Mouse (Mus musculus): ENCODE measurements around the gene Dner. TPM values are rescaled to one million over a fixed set of nuclear protein-coding genes. Genes with fewer than 3 reads are reported as not detected.

Gene Dner
- polyA plus RNA-seq, 1 experiment from 2014 or later: 28.1 TPM

- no peaks in the 10 kb centered on the region for H3K9me3 ChIP-seq (ENCODE audit: control insufficient read depth, low read length)
- 82% methylated on average over 3 of the region's 3 CpGs for WGBS
- ATAC-seq (ENCODE audit: low FRiP score) (no peak), DNase-seq (ENCODE audit: low spot score, missing footprints) (no peak)
- no peaks in the 10 kb centered on the region for H3K27me3 ChIP-seq (ENCODE audit: control insufficient read depth, insufficient read depth, low read length)
- H3K27ac ChIP-seq (ENCODE audit: low read depth, low read length): no peak overlapping the region
- H3K4me2 ChIP-seq: no peak overlapping the region
- no peaks in the 10 kb centered on the region for H3K36me3 ChIP-seq (ENCODE audit: control insufficient read depth, insufficient read depth, low read length)
- no peak overlapping the region for H3K4me3 ChIP-seq (ENCODE audit: low read depth, low read length)
- H3K4me1 ChIP-seq (ENCODE audit: control insufficient read depth, insufficient read depth, low read length): no peaks in the 10 kb centered on the region
- no peak overlapping the region for H3K9ac ChIP-seq (ENCODE audit: low read length)
Observed at GRCm38 (mm10) chr1:84396787-84397186, 299.2 kb downstream of the Dner start.

GRCm38 (mm10) chr1:84395928-84396327, 300.1 kb downstream of the Dner start:
- Histone ChIP-seq H3K27me3 (ENCODE audit: control insufficient read depth, insufficient read depth, low read length) (no peaks in the 10 kb centered on the region), H3K36me3 (ENCODE audit: control insufficient read depth, insufficient read depth, low read length) (no peaks in the 10 kb centered on the region), H3K9me3 (ENCODE audit: control insufficient read depth, low read length) (no peaks in the 10 kb centered on the region), H3K4me2 (no peak overlapping the region), H3K4me3 (ENCODE audit: low read depth, low read length) (no peak overlapping the region), H3K27ac (ENCODE audit: low read depth, low read length) (no peak overlapping the region), H3K9ac (ENCODE audit: low read length) (no peak overlapping the region), H3K4me1 (ENCODE audit: control insufficient read depth, insufficient read depth, low read length) (no peaks in the 10 kb centered on the region)
- no peak for ATAC-seq (ENCODE audit: low FRiP score)
- DNase-seq (ENCODE audit: low spot score, missing footprints): no peak
- 66% methylated on average over 8 of the region's 8 CpGs for whole genome bisulfite sequencing

- no peak overlapping the region for H3K27ac ChIP-seq (ENCODE audit: low read depth, low read length)
- no peaks in the 10 kb centered on the region for H3K27me3 ChIP-seq (ENCODE audit: control insufficient read depth, insufficient read depth, low read length)
- ATAC-seq (ENCODE audit: low FRiP score): no peak
Observed at GRCm38 (mm10) chr1:84390961-84391360, 305.1 kb downstream of the Dner start.

GRCm38 (mm10) chr1:84387616-84388015, 308.4 kb downstream of the Dner start:
- ATAC-seq (ENCODE audit: low FRiP score) (no peak), DNase-seq (ENCODE audit: low spot score, missing footprints) (no peak)
- H3K9ac ChIP-seq (ENCODE audit: low read length): no peak overlapping the region
- H3K9me3 ChIP-seq (ENCODE audit: control insufficient read depth, low read length): no peaks in the 10 kb centered on the region
- no peak overlapping the region for H3K27ac ChIP-seq (ENCODE audit: low read depth, low read length)
- H3K4me2 ChIP-seq: no peak overlapping the region
- H3K4me3 ChIP-seq (ENCODE audit: low read depth, low read length): no peak overlapping the region
- no peaks in the 10 kb centered on the region for H3K4me1 ChIP-seq (ENCODE audit: control insufficient read depth, insufficient read depth, low read length)
- no peaks in the 10 kb centered on the region for H3K27me3 ChIP-seq (ENCODE audit: control insufficient read depth, insufficient read depth, low read length)
- 84% methylated on average over 4 of the region's 4 CpGs for WGBS
- H3K36me3 ChIP-seq (ENCODE audit: control insufficient read depth, insufficient read depth, low read length): no peaks in the 10 kb centered on the region

More at GRCm38 (mm10) chr1:84390961-84391360, 305.1 kb downstream of the Dner start:
- no peak for DNase-seq (ENCODE audit: low spot score, missing footprints)
- WGBS: 79% methylated on average over 4 of the region's 4 CpGs
- Histone ChIP-seq H3K4me1 (ENCODE audit: control insufficient read depth, insufficient read depth, low read length) (no peaks in the 10 kb centered on the region), H3K4me2 (no peak overlapping the region), H3K9ac (ENCODE audit: low read length) (no peak overlapping the region), H3K36me3 (ENCODE audit: control insufficient read depth, insufficient read depth, low read length) (no peaks in the 10 kb centered on the region), H3K9me3 (ENCODE audit: control insufficient read depth, low read length) (no peaks in the 10 kb centered on the region), H3K4me3 (ENCODE audit: low read depth, low read length) (no peak overlapping the region)

GRCm38 (mm10) chr1:84386481-84387146, 309.4 kb downstream of the Dner start:
- Histone ChIP-seq H3K27me3 (ENCODE audit: control insufficient read depth, insufficient read depth, low read length) (no peaks in the 10 kb centered on the region), H3K9me3 (ENCODE audit: control insufficient read depth, low read length) (no peaks in the 10 kb centered on the region), H3K9ac (ENCODE audit: low read length) (no peak overlapping the region), H3K27ac (ENCODE audit: low read depth, low read length) (no peak overlapping the region), H3K36me3 (ENCODE audit: control insufficient read depth, insufficient read depth, low read length) (no peaks in the 10 kb centered on the region), H3K4me2 (no peak overlapping the region), H3K4me3 (ENCODE audit: low read depth, low read length) (no peak overlapping the region), H3K4me1 (ENCODE audit: control insufficient read depth, insufficient read depth, low read length) (no peaks in the 10 kb centered on the region)
- DNase-seq (ENCODE audit: low spot score, missing footprints): no peak
- WGBS: 86% methylated on average over 8 of the region's 8 CpGs
- no peak for ATAC-seq (ENCODE audit: low FRiP score)

- Histone ChIP-seq H3K4me2 (no peak overlapping the region), H3K27me3 (ENCODE audit: control insufficient read depth, insufficient read depth, low read length) (no peaks in the 10 kb centered on the region), H3K27ac (ENCODE audit: low read depth, low read length) (no peak overlapping the region), H3K9ac (ENCODE audit: low read length) (no peak overlapping the region), H3K9me3 (ENCODE audit: control insufficient read depth, low read length) (no peaks in the 10 kb centered on the region), H3K4me1 (ENCODE audit: control insufficient read depth, insufficient read depth, low read length) (no peaks in the 10 kb centered on the region), H3K36me3 (ENCODE audit: control insufficient read depth, insufficient read depth, low read length) (no peaks in the 10 kb centered on the region), H3K4me3 (ENCODE audit: low read depth, low read length) (no peak overlapping the region)
- 72% methylated on average over 1 of the region's 1 CpGs for WGBS
- no peak for DNase-seq (ENCODE audit: low spot score, missing footprints)
- no peak for ATAC-seq (ENCODE audit: low FRiP score)
Observed at GRCm38 (mm10) chr1:84382709-84383108, 313.3 kb downstream of the Dner start.

- no peaks in the 10 kb centered on the region for H3K4me1 ChIP-seq (ENCODE audit: control insufficient read depth, insufficient read depth, low read length)
- no peak overlapping the region for H3K9ac ChIP-seq (ENCODE audit: low read length)
- H3K36me3 ChIP-seq (ENCODE audit: control insufficient read depth, insufficient read depth, low read length): no peaks in the 10 kb centered on the region
- ATAC-seq (ENCODE audit: low FRiP score): no peak
- H3K27ac ChIP-seq (ENCODE audit: low read depth, low read length): no peak overlapping the region
- no peaks in the 10 kb centered on the region for H3K27me3 ChIP-seq (ENCODE audit: control insufficient read depth, insufficient read depth, low read length)
- H3K9me3 ChIP-seq (ENCODE audit: control insufficient read depth, low read length): no peaks in the 10 kb centered on the region
- no peak for DNase-seq (ENCODE audit: low spot score, missing footprints)
- no peak overlapping the region for H3K4me2 ChIP-seq
- 90% methylated on average over 5 of the region's 5 CpGs for WGBS
- H3K4me3 ChIP-seq (ENCODE audit: low read depth, low read length): no peak overlapping the region
Observed at GRCm38 (mm10) chr1:84382064-84382463, 314.0 kb downstream of the Dner start.

- Histone ChIP-seq H3K27ac (ENCODE audit: low read depth, low read length) (no peak overlapping the region), H3K9me3 (ENCODE audit: control insufficient read depth, low read length) (no peaks in the 10 kb centered on the region), H3K4me2 (no peak overlapping the region), H3K27me3 (ENCODE audit: control insufficient read depth, insufficient read depth, low read length) (no peaks in the 10 kb centered on the region), H3K4me3 (ENCODE audit: low read depth, low read length) (no peak overlapping the region), H3K4me1 (ENCODE audit: control insufficient read depth, insufficient read depth, low read length) (no peaks in the 10 kb centered on the region), H3K9ac (ENCODE audit: low read length) (no peak overlapping the region), H3K36me3 (ENCODE audit: control insufficient read depth, insufficient read depth, low read length) (no peaks in the 10 kb centered on the region)
- no peak for ATAC-seq (ENCODE audit: low FRiP score)
- WGBS: 93% methylated on average over 3 of the region's 3 CpGs
- DNase-seq (ENCODE audit: low spot score, missing footprints): no peak
Observed at GRCm38 (mm10) chr1:84380895-84381294, 315.1 kb downstream of the Dner start.

GRCm38 (mm10) chr1:84367733-84368132, 328.3 kb downstream of the Dner start:
- Histone ChIP-seq H3K36me3 (ENCODE audit: control insufficient read depth, insufficient read depth, low read length) (no peaks in the 10 kb centered on the region), H3K4me2 (no peak overlapping the region), H3K4me3 (ENCODE audit: low read depth, low read length) (no peak overlapping the region), H3K9ac (ENCODE audit: low read length) (no peak overlapping the region), H3K4me1 (ENCODE audit: control insufficient read depth, insufficient read depth, low read length) (no peaks in the 10 kb centered on the region), H3K27me3 (ENCODE audit: control insufficient read depth, insufficient read depth, low read length) (no peaks in the 10 kb centered on the region), H3K27ac (ENCODE audit: low read depth, low read length) (no peak overlapping the region), H3K9me3 (ENCODE audit: control insufficient read depth, low read length) (no peaks in the 10 kb centered on the region)
- DNase-seq (ENCODE audit: low spot score, missing footprints): no peak
- 85% methylated on average over 3 of the region's 3 CpGs for WGBS
- no peak for ATAC-seq (ENCODE audit: low FRiP score)
